Mouse (Mus musculus) neutrophil, adult 65 days (primary cell): ENCODE measurements around the gene Slc22a1. TPM values are rescaled to one million over a fixed set of nuclear protein-coding genes. Genes with fewer than 3 reads are reported as not detected.

Experiments
- total RNA-seq: library from RNA; stranded (reverse); gene quantifications from 2 replicates; pipeline ENCODE4 v1.2.4, GENCODE M21; 2023

The Slc22a1 gene
- not detected in 2 replicates for total RNA-seq

GRCm38 (mm10) chr17:12675646-12676045 lies at the start of gene Slc22a1:
TSS of gene Slc22a1 (minus strand) at chr17:12675829.

Other genes with a start within 250 kb of the Slc22a1 start
- gene Slc22a3, start 168.1 kb downstream of the Slc22a1 start, total RNA-seq: 0.09 and 0.18 TPM in 2 replicates
- not detected in 2 replicates for gene Slc22a2, start 91.7 kb downstream of the Slc22a1 start, total RNA-seq
- 25.6 and 28.2 TPM in 2 replicates for gene Igf2r, start 93.8 kb upstream of the Slc22a1 start, total RNA-seq
- not detected in 2 replicates for gene Mas1, start 192.3 kb upstream of the Slc22a1 start, total RNA-seq
- not detected in 2 replicates for gene Mrgprh, start 200.2 kb upstream of the Slc22a1 start, total RNA-seq
- not detected in 2 replicates for gene Pnldc1, start 234.4 kb upstream of the Slc22a1 start, total RNA-seq
- gene Tcp1, start 239.9 kb upstream of the Slc22a1 start, total RNA-seq: 90.3 and 93.7 TPM in 2 replicates
- 43.5 and 47.2 TPM in 2 replicates for gene Mrpl18, start 240.5 kb upstream of the Slc22a1 start, total RNA-seq